Mouse (Mus musculus) midbrain, postnatal 0 days (tissue): ENCODE results near the gene Mapkapk2. TPM values are rescaled to one million over a fixed set of nuclear protein-coding genes. Genes with fewer than 3 reads are reported as not detected.

ENCODE experiments used
- ATAC-seq: fragments of 200-750 bp; cut with Nextera tagmentation; 2 replicates; pipeline ENCODE4 v1.8.0; 2017; ENCODE audit warnings: moderate number of reproducible peaks, mild to moderate bottlenecking, moderate TSS enrichment, moderate library complexity; ENCODE audit not compliant: low FRiP score
- DNase-seq: peaks from one replicate; pipeline ENCODE4 v3.0.0-alpha.2; 2015; ENCODE audit warnings: low spot score
- H3K27ac ChIP-seq: fragments of 300-500 bp; sonication (generic); 2 replicates; pipeline ENCODE4 v1.5.1; 2014; ENCODE audit warnings: low read depth, mild to moderate bottlenecking, low read length, mixed read lengths
- H3K27me3 ChIP-seq: fragments of 300-500 bp; sonication (generic); 2 replicates; pipeline ENCODE4 v1.6.1; 2014; ENCODE audit warnings: low read length, control low read depth, mixed read lengths; ENCODE audit not compliant: insufficient read depth
- H3K36me3 ChIP-seq: fragments of 300-500 bp; sonication (generic); 2 replicates; pipeline ENCODE4 v1.6.1; 2014; ENCODE audit warnings: low read length, control low read depth, mixed read lengths; ENCODE audit not compliant: insufficient read depth
- H3K4me1 ChIP-seq: fragments of 300-500 bp; sonication (generic); 2 replicates; pipeline ENCODE4 v1.6.1; 2014; ENCODE audit warnings: mild to moderate bottlenecking, control low read depth, antibody characterized with exemption, low read length, mixed read lengths; ENCODE audit not compliant: insufficient read depth
- H3K4me2 ChIP-seq: fragments of 300-500 bp; sonication (generic); 2 replicates; pipeline ENCODE4 v1.6.1; 2014; ENCODE audit warnings: low read depth, mild to moderate bottlenecking, low read length, mixed read lengths; ENCODE audit not compliant: poor library complexity, severe bottlenecking
- H3K4me3 ChIP-seq: fragments of 300-500 bp; sonication (generic); 2 replicates; pipeline ENCODE4 v1.5.1; 2014; ENCODE audit warnings: low read depth, mild to moderate bottlenecking, low read length, moderate library complexity
- H3K9ac ChIP-seq: fragments of 300-500 bp; sonication (generic); replicated peaks from 2 replicates; pipeline ENCODE4 v1.6.1; 2014; ENCODE audit warnings: mild to moderate bottlenecking, low read length, moderate library complexity, mixed read lengths; ENCODE audit not compliant: poor library complexity, severe bottlenecking
- H3K9me3 ChIP-seq: fragments of 300-500 bp; sonication (generic); 2 replicates; pipeline ENCODE4 v1.6.1; 2016; ENCODE audit warnings: low read length, control low read depth
- CTCF ChIP-seq: IDR thresholded peaks from 2 replicates; pipeline ENCODE4 v1.5.1; 2016; ENCODE audit warnings: antibody characterized with exemption, mild to moderate bottlenecking
- WGBS: fragments of 180-500 bp; shearing (Covaris S2); extraction: QIAGEN DNeasy Blood & Tissue Kit; methylation state at CpG from one replicate; pipeline ENCODE4 v1.1.7; 2014; 5-methylcytosine and 5-hydroxymethylcytosine counted together
- polyA plus RNA-seq: library from polyadenylated mRNA; unstranded; fragments of >200 nt; fragmentation: Nextera tagmentation; extraction: Ambion mirVana; gene quantifications from 2 replicates; pipeline ENCODE4 v1.2.1, GENCODE M21; 2015
- total RNA-seq: library from RNA; depleted of rRNA; stranded (reverse); fragments of >200 nt; gene quantifications from 2 replicates; pipeline ENCODE4 v1.2.3, GENCODE M21; 2014

The Mapkapk2 gene
- total and polyA plus RNA-seq, 2 experiments from 2014 or later: 13.8 to 48.1 TPM

DNA sequence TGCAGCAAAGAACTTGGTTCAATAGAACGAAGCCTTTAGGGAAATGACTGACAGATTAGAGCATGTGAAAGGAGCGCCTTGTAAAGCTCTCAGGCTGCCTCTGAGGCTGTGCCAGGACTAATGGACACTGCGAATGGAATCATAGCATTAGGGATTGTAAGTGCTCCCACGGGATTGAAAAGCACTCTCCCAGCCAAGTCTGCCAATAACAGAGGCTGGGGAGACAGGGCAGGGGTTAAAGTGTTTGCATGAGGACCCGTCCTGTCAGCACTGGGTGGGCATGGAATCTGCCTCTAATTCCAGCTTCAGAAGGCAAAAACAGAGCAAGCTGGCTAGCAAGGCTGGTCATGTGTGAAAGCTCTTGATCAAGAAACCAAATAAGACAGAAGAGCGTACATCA lies 36.6 kb upstream of the Mapkapk2 start:
- no peak for TF ChIP-seq CTCF
- peak overlapping the region; percentile 14; the same call in 1 of the 2 replicates for H3K9ac ChIP-seq
- peak; percentile 72 for DNase-seq
- no peak for ATAC-seq
- peaks cover 11% of the 10 kb centered on the region for H3K36me3 ChIP-seq
- H3K27me3 ChIP-seq: no peaks in the 10 kb centered on the region
- 24% methylated on average over 6 of the region's 6 CpGs for WGBS
- no peaks in the 10 kb centered on the region for H3K9me3 ChIP-seq
- H3K27ac ChIP-seq: no peak overlapping the region
- no peak overlapping the region for H3K4me3 ChIP-seq
- H3K4me2 ChIP-seq: no peak overlapping the region
- peaks cover 8% of the 10 kb centered on the region; the same call in 1 of the 2 replicates for H3K4me1 ChIP-seq

- DNase-seq (no peak), ATAC-seq (no peak)
- no peak overlapping the region for H3K4me2 ChIP-seq
- H3K9me3 ChIP-seq: no peaks in the 10 kb centered on the region
- no peaks in the 10 kb centered on the region for H3K4me1 ChIP-seq
- no peak overlapping the region for H3K4me3 ChIP-seq
- no peak for TF ChIP-seq CTCF
- WGBS: 87% methylated on average over 11 of the region's 11 CpGs
- H3K9ac ChIP-seq: no peak overlapping the region
- no peak overlapping the region for H3K27ac ChIP-seq
- H3K27me3 ChIP-seq: no peaks in the 10 kb centered on the region
- H3K36me3 ChIP-seq: peaks cover 33% of the 10 kb centered on the region
Observed at GRCm38 (mm10) chr1:131125987-131126744, 28.5 kb upstream of the Mapkapk2 start.

GRCm38 (mm10) chr1:131123522-131124265 lies 26.1 kb upstream of the Mapkapk2 start:
- no peaks in the 10 kb centered on the region for H3K27me3 ChIP-seq
- WGBS: 70% methylated on average over 10 of the region's 10 CpGs
- TF ChIP-seq CTCF: no peak

GRCm38 (mm10) chr1:131121987-131122386 lies 24.4 kb upstream of the Mapkapk2 start:
- no peaks in the 10 kb centered on the region for H3K9me3 ChIP-seq
- no peaks in the 10 kb centered on the region for H3K27me3 ChIP-seq
- no peak overlapping the region for H3K4me2 ChIP-seq
- TF ChIP-seq CTCF: peak; percentile 39
- no peak overlapping the region for H3K9ac ChIP-seq
- H3K4me3 ChIP-seq: no peak overlapping the region
- no peak for ATAC-seq
- DNase-seq: no peak
- 40% methylated on average over 3 of the region's 3 CpGs for WGBS
- no peak overlapping the region for H3K27ac ChIP-seq
- H3K4me1 ChIP-seq: no peaks in the 10 kb centered on the region
- H3K36me3 ChIP-seq: peaks cover 8% of the 10 kb centered on the region; the same call in 1 of the 2 replicates

More at GRCm38 (mm10) chr1:131123522-131124265, 26.1 kb upstream of the Mapkapk2 start:
- Histone ChIP-seq H3K4me2 (no peak overlapping the region), H3K36me3 (peaks cover 17% of the 10 kb centered on the region), H3K9me3 (no peaks in the 10 kb centered on the region), H3K4me1 (no peaks in the 10 kb centered on the region), H3K4me3 (no peak overlapping the region), H3K9ac (no peak overlapping the region), H3K27ac (no peak overlapping the region)
- DNase-seq (no peak), ATAC-seq (no peak)

- WGBS: 75% methylated on average over 2 of the region's 2 CpGs
- H3K27me3 ChIP-seq: no peaks in the 10 kb centered on the region
- no peaks in the 10 kb centered on the region for H3K4me1 ChIP-seq
- H3K36me3 ChIP-seq: no peaks in the 10 kb centered on the region
- H3K4me2 ChIP-seq: no peak overlapping the region
- H3K9ac ChIP-seq: no peak overlapping the region
- H3K9me3 ChIP-seq: no peaks in the 10 kb centered on the region
- H3K27ac ChIP-seq: no peak overlapping the region
- ATAC-seq: no peak
- peak; percentile 58 for TF ChIP-seq CTCF
- H3K4me3 ChIP-seq: no peak overlapping the region
- no peak for DNase-seq
Observed at GRCm38 (mm10) chr1:131119026-131119425, 21.4 kb upstream of the Mapkapk2 start.

GRCm38 (mm10) chr1:131118530-131118929 lies 20.9 kb upstream of the Mapkapk2 start:
- no peaks in the 10 kb centered on the region for H3K27me3 ChIP-seq
- no peak overlapping the region for H3K27ac ChIP-seq
- ATAC-seq (no peak), DNase-seq (no peak)
- H3K4me2 ChIP-seq: no peak overlapping the region
- 63% methylated on average over 10 of the region's 10 CpGs for WGBS
- H3K36me3 ChIP-seq: no peaks in the 10 kb centered on the region
- no peaks in the 10 kb centered on the region for H3K4me1 ChIP-seq
- no peak overlapping the region for H3K4me3 ChIP-seq
- no peaks in the 10 kb centered on the region for H3K9me3 ChIP-seq
- no peak for TF ChIP-seq CTCF
- H3K9ac ChIP-seq: no peak overlapping the region
